Mouse (Mus musculus) testis, adult 2 months (tissue): ENCODE results near the gene Sgk2.

Experiments used
- CTCF ChIP-seq: fragments of 200-500 bp; IDR thresholded peaks from 2 replicates; pipeline ENCODE4 v1.5.1; 2012; ENCODE audit warnings: low read depth, mild to moderate bottlenecking, inconsistent platforms, low read length, moderate library complexity; ENCODE audit not compliant: control insufficient read depth, insufficient read depth, insufficient replicate concordance
- POLR2A ChIP-seq: fragments of 200-500 bp; IDR thresholded peaks from 2 replicates; pipeline ENCODE4 v1.6.1; 2012; ENCODE audit warnings: low read depth, mild to moderate bottlenecking, inconsistent platforms, low read length, moderate library complexity; ENCODE audit not compliant: control insufficient read depth

- TF ChIP-seq CTCF (peak; percentile 84; the same call in 1 of the 2 replicates), POLR2A (no peak)
These were observed 11.5 kb downstream of the Sgk2 start for GRCm38 (mm10) chr2:162998528-162999230.
